Mouse (Mus musculus): ENCODE results near the gene Mst1r.

Mst1r gene

GRCm38 (mm10) chr9:107955613-107956289 lies 49.1 kb downstream of the Mst1r start:
- DNase-seq (ENCODE audit: low read depth): no peak

GRCm38 (mm10) chr9:107957141-107957540 lies 50.5 kb downstream of the Mst1r start:
- no peak for DNase-seq (ENCODE audit: low read depth)

- no peak for DNase-seq (ENCODE audit: low read depth)
Measured at GRCm38 (mm10) chr9:107959896-107960295, 53.2 kb downstream of the Mst1r start.

GRCm38 (mm10) chr9:107960928-107961327 lies 54.3 kb downstream of the Mst1r start:
- no peak for DNase-seq (ENCODE audit: low read depth)

- DNase-seq (ENCODE audit: low read depth): no peak
Measured at GRCm38 (mm10) chr9:107961351-107961762, 54.7 kb downstream of the Mst1r start.

- DNase-seq (ENCODE audit: low read depth): no peak
Measured at GRCm38 (mm10) chr9:107961881-107962280, 55.2 kb downstream of the Mst1r start.

GRCm38 (mm10) chr9:107962916-107963315 lies 56.2 kb downstream of the Mst1r start:
- no peak for DNase-seq (ENCODE audit: low read depth)

- DNase-seq (ENCODE audit: low read depth): peak; percentile 81
Measured at GRCm38 (mm10) chr9:107963700-107964099, 57.0 kb downstream of the Mst1r start.

GRCm38 (mm10) chr9:107964681-107965080 lies 58.0 kb downstream of the Mst1r start:
- no peak for DNase-seq (ENCODE audit: low read depth)

GRCm38 (mm10) chr9:107966676-107967075 lies 60.0 kb downstream of the Mst1r start:
- DNase-seq (ENCODE audit: low read depth): no peak

GRCm38 (mm10) chr9:107967437-107967836 lies 60.8 kb downstream of the Mst1r start:
- no peak for DNase-seq (ENCODE audit: low read depth)

- no peak for DNase-seq (ENCODE audit: low read depth)
Measured at GRCm38 (mm10) chr9:107968531-107968930, 61.9 kb downstream of the Mst1r start.
